Mouse (Mus musculus) small intestine, adult 2 months (tissue): ENCODE results near the gene 1600002K03Rik.

Experiments
- CTCF ChIP-seq: fragments of 200-500 bp; IDR thresholded peaks from 2 replicates; pipeline ENCODE4 v1.5.1; 2012; ENCODE audit warnings: low read depth, mild to moderate bottlenecking, control low read depth, inconsistent platforms, low read length, moderate library complexity, mixed read lengths; ENCODE audit not compliant: insufficient replicate concordance, insufficient read length; ENCODE audit errors: extremely low read depth
- POLR2A ChIP-seq: fragments of 200-500 bp; IDR thresholded peaks from 2 replicates; pipeline ENCODE4 v1.6.1; 2012; ENCODE audit warnings: low read depth, mild to moderate bottlenecking, control low read depth, inconsistent platforms, low read length, moderate library complexity

- peak; percentile 52; the same call in 1 of the 2 replicates for TF ChIP-seq CTCF
- TF ChIP-seq POLR2A, result peak; percentile 96
Observed at GRCm38 (mm10) chr10:80147719-80148601, 24.8 kb upstream of the 1600002K03Rik start, which contains the start of gene Midn.
